Mouse (Mus musculus) midbrain, embryonic 11.5 days (tissue): ENCODE measurements at regions not wholly inside any gene's neighbourhood (a gene's known extent, or its start where the extent isn't known, plus 50 kb on each side); places are given as distances from the start of the nearest gene placed in this dataset.
A peak's percentile ranks its signal among the peaks of the same experiment; 100 is the strongest.

Experiments used
- ATAC-seq: fragments of 200-750 bp; cut with Nextera tagmentation; 2 replicates; pipeline ENCODE4 v1.8.0; 2017; ENCODE audit warnings: moderate TSS enrichment, moderate library complexity; ENCODE audit not compliant: low FRiP score
- DNase-seq: peaks from one replicate; pipeline ENCODE4 v3.0.0; 2015; ENCODE audit warnings: low spot score; ENCODE audit errors: missing footprints
- H3K27ac ChIP-seq: fragments of 300-500 bp; sonication (generic); 2 replicates; pipeline ENCODE4 v1.5.1; 2014; ENCODE audit warnings: low read depth, low read length
- H3K27me3 ChIP-seq: fragments of 300-500 bp; sonication (generic); 2 replicates; pipeline ENCODE4 v1.6.1; 2014; ENCODE audit warnings: mild to moderate bottlenecking, low read length, moderate library complexity, mixed read lengths; ENCODE audit not compliant: control insufficient read depth, insufficient read depth
- H3K36me3 ChIP-seq: fragments of 300-500 bp; sonication (generic); 2 replicates; pipeline ENCODE4 v1.6.1; 2014; ENCODE audit warnings: mild to moderate bottlenecking, low read length, moderate library complexity, mixed read lengths; ENCODE audit not compliant: control insufficient read depth, insufficient read depth
- H3K4me1 ChIP-seq: fragments of 300-500 bp; sonication (generic); 2 replicates; pipeline ENCODE4 v1.6.1; 2014; ENCODE audit warnings: low read length; ENCODE audit not compliant: control insufficient read depth, insufficient read depth
- H3K4me2 ChIP-seq: fragments of 300-500 bp; sonication (generic); 2 replicates; pipeline ENCODE4 v1.6.1; 2014; ENCODE audit warnings: mild to moderate bottlenecking, moderate library complexity
- H3K4me3 ChIP-seq: fragments of 300-500 bp; sonication (generic); 2 replicates; pipeline ENCODE4 v1.5.1; 2014; ENCODE audit warnings: low read depth, low read length
- H3K9ac ChIP-seq: fragments of 300-500 bp; sonication (generic); 2 replicates; pipeline ENCODE4 v1.6.1; 2014; ENCODE audit warnings: low read length
- H3K9me3 ChIP-seq: fragments of 300-500 bp; sonication (generic); 2 replicates; pipeline ENCODE4 v1.6.1; 2016; ENCODE audit warnings: low read length; ENCODE audit not compliant: control insufficient read depth
- WGBS: fragments of 180-500 bp; shearing (Covaris S2); extraction: QIAGEN DNeasy Blood & Tissue Kit; methylation state at CpG from one replicate; pipeline ENCODE4 v1.1.7; 2014; 5-methylcytosine and 5-hydroxymethylcytosine counted together

DNA sequence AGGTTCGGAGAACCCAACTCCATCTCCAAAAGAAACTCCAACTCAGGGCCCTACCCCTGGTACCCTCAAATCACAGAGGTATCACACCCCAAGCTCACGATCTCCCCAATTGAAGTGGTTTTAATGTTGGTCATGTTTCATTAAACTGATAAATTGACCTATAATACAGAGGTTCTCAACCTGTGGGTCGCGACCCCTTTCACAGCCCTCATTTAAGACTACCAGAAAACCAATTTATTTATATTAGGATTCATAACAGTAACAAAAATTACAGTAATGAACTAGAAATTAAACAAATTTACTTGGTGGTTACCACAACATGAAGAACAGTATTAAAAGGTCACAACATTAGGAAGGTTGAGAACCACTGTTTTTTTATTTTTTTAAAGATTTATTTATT is 67.4 kb upstream of the Rad23b start:
- Histone ChIP-seq H3K27ac (no peak overlapping the region), H3K4me1 (no peaks in the 10 kb centered on the region), H3K27me3 (no peaks in the 10 kb centered on the region), H3K9ac (no peak overlapping the region), H3K4me2 (no peak overlapping the region), H3K9me3 (no peaks in the 10 kb centered on the region), H3K36me3 (no peaks in the 10 kb centered on the region), H3K4me3 (no peak overlapping the region)
- DNase-seq (no peak), ATAC-seq (no peak)
- WGBS: 89% methylated on average over 4 of the region's 4 CpGs

DNA sequence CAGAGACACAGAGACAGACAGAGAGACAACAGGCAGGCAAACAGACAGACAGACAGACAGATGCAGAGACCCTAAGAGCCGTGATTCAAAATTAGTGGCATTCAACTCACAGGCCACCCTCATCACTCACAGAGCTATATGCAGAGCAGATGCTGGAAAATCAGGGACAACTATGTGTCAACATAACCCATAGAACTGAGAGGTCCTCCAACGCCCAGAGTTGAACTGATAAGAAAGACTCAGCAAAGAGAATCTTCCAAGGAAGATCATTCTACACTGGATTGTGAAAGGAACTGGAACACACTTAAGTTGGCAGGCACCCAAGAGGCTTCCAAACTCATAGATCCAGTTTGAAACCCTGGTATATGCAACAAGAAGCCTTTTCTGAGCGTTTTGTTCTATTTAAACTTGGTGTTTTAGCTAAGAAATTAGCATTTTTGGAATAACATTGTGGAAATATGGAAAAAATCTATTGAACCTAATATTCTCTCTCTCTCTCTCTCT is 65.1 kb upstream of the Rad23b start:
- Histone ChIP-seq H3K4me3 (no peak overlapping the region), H3K27me3 (no peaks in the 10 kb centered on the region), H3K36me3 (no peaks in the 10 kb centered on the region), H3K4me1 (no peaks in the 10 kb centered on the region), H3K27ac (no peak overlapping the region), H3K9ac (no peak overlapping the region), H3K9me3 (no peaks in the 10 kb centered on the region), H3K4me2 (no peak overlapping the region)
- WGBS: 89% methylated on average over 3 of the region's 3 CpGs
- ATAC-seq: no peak
- no peak for DNase-seq

DNA sequence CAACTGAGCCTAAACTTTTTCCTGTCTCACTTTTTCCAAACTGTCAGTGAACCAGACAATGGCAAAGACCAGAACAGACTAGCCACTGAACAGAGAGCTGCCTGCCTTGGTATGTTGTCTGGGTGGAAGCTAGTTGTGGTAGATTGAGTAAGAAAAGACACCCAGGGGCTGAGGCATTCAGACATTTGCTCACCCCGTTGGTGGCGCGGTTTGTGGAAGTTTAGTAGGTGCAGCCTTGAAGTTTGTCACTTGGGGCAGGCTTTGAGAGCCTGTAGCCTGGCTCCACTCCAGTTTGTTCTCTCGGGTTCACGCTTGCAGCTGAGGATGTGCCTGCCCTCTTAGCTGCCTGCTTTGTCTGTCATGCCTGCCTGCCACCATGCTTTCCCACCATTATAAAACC is 64.2 kb upstream of the Rad23b start:
- DNase-seq (no peak), ATAC-seq (no peak)
- Histone ChIP-seq H3K9ac (no peak overlapping the region), H3K9me3 (no peaks in the 10 kb centered on the region), H3K4me2 (no peak overlapping the region), H3K4me1 (no peaks in the 10 kb centered on the region), H3K27me3 (no peaks in the 10 kb centered on the region), H3K36me3 (no peaks in the 10 kb centered on the region), H3K27ac (no peak overlapping the region), H3K4me3 (no peak overlapping the region)
- 45% methylated on average over 5 of the region's 5 CpGs for WGBS

DNA sequence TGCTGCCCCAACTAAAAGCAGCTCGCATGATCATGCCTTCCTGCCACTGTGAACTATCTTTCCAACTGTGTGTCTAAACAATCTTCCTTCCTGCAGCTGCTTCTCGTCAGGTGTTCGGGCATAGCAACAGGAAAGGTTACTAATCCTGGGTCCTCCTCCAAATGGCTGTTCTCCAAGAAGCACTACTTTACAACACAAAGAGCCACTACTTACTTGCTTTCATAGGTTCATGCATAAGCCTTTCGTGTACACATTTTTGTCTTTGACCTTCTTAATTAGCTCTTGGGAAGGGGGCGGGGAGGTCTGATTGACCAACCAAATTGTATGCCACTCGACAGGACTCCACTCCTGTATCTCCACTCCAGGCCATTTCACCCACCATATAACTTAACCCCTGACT is 61.4 kb upstream of the Rad23b start:
- H3K9me3 ChIP-seq: no peaks in the 10 kb centered on the region
- no peak overlapping the region for H3K4me2 ChIP-seq
- H3K4me1 ChIP-seq: peaks cover 9% of the 10 kb centered on the region
- DNase-seq: no peak
- no peak overlapping the region for H3K4me3 ChIP-seq
- no peak overlapping the region for H3K27ac ChIP-seq
- WGBS: 81% methylated on average over 6 of the region's 6 CpGs
- H3K9ac ChIP-seq: no peak overlapping the region
- no peaks in the 10 kb centered on the region for H3K36me3 ChIP-seq
- ATAC-seq: no peak
- H3K27me3 ChIP-seq: no peaks in the 10 kb centered on the region

DNA sequence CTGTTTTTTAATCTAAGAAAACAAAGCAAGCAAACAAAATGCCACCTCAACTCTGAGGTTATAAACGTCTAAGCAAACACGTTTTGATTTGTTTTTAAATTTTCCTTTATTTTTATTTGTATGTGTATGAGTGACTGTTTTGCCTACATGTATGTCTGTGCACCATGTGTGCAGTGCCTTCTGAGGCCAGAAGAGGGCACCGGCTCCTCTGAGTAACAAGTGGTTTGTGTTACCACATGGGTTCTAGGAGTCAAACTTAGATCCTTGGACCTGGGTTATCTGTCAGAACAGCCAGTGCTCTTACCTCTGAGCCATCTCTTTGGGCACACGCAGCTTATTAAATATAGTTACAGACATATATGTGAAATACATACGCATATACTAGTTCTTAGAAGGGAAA is 57.6 kb upstream of the Rad23b start:
- Histone ChIP-seq H3K27me3 (no peaks in the 10 kb centered on the region), H3K27ac (no peak overlapping the region), H3K9me3 (no peaks in the 10 kb centered on the region), H3K36me3 (no peaks in the 10 kb centered on the region), H3K4me3 (no peak overlapping the region), H3K9ac (no peak overlapping the region), H3K4me2 (no peak overlapping the region), H3K4me1 (peaks cover 20% of the 10 kb centered on the region)
- DNase-seq: no peak
- no peak for ATAC-seq
- 92% methylated on average over 5 of the region's 5 CpGs for WGBS

DNA sequence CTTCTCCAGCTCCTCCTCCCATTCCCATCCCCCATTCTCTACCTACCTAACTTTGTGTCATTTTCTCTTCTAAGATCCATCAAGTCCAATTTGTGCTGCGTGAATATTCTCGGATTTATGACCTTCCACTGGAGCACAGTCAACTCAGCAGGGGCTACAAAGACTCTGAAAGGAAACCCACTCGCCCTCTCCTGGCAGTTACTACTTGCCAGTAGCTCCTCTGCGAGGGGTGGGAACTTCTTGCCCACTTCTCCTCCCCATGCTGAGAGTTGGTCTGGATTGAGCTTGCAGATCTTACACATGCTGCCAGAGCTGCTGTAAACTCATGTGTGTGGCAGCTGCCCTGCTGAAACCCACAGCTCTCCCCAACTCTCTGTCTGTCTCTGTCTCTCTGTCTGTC is 57.1 kb upstream of the Rad23b start:
- DNase-seq (peak; percentile 86), ATAC-seq (no peak)
- H3K27me3 ChIP-seq: no peaks in the 10 kb centered on the region
- no peak overlapping the region for H3K4me3 ChIP-seq
- no peaks in the 10 kb centered on the region for H3K9me3 ChIP-seq
- WGBS: 26% methylated on average over 4 of the region's 4 CpGs
- H3K4me1 ChIP-seq: peaks cover 20% of the 10 kb centered on the region
- no peaks in the 10 kb centered on the region for H3K36me3 ChIP-seq
- no peak overlapping the region for H3K27ac ChIP-seq
- H3K9ac ChIP-seq: no peak overlapping the region
- H3K4me2 ChIP-seq: no peak overlapping the region

DNA sequence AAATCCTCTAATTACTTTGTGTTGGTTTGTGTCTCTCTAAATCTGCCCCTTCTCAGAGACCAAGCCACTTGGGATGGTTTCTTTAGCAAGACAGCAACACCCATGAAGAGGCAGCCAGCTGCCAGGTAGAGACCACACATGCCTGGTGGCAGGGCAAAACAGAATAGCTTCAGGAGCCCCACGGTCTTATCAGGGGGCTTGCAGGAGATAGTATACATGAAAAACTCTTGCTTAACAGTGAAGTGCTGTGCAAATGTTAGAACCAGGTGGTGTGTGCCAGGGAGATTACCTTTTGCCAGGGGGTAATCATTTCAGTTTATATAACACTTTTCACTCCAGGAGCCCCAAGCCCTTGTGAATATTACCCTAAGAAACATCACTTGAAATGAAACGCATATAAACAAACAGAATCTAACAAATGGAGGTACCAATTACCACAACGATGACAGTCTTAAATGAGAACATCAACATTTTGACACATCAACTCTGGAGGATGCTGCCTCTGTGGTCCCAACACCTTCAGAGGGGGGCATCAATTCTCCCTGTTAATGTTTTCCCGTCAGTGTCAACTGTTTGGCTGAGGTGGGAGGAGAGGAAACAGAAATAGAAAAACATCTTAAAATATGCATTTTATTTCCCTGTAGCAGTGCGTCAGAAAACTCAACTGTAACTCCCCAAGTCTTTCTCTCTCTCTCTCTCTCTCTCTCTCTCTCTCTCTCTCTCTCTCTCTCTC is 56.3 kb upstream of the Rad23b start:
- no peak overlapping the region for H3K4me3 ChIP-seq
- H3K9ac ChIP-seq: no peak overlapping the region
- H3K27me3 ChIP-seq: no peaks in the 10 kb centered on the region
- 18% methylated on average over 5 of the region's 5 CpGs for WGBS
- H3K27ac ChIP-seq: no peak overlapping the region
- peak overlapping the region; percentile 36 for H3K4me2 ChIP-seq
- no peaks in the 10 kb centered on the region for H3K9me3 ChIP-seq
- ATAC-seq: no peak
- H3K4me1 ChIP-seq: peaks cover 20% of the 10 kb centered on the region
- no peak for DNase-seq
- no peaks in the 10 kb centered on the region for H3K36me3 ChIP-seq

DNA sequence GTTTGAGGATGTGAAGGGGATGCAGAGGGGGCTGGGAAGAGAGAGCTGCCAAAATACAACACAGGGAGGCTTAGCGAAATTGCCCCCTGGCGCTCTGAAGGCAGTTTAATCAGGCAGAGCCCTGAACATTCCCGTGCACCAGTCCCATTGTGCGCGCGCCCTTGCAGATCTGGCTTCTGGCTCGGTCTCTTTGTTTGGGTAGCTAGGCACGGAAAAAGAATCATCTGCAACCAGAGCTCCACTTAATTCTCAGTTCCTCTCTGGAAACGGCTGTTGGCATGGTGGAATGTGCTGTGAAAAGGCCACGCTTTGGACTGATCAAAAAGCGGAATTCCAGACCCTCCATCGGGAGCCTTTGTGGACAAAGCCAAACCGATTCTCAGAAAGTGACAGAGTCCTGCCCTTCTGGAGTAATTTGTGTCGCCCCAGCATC is 55.6 kb upstream of the Rad23b start:
- H3K36me3 ChIP-seq: no peaks in the 10 kb centered on the region
- DNase-seq: peak; percentile 97
- no peaks in the 10 kb centered on the region for H3K9me3 ChIP-seq
- H3K27me3 ChIP-seq: no peaks in the 10 kb centered on the region
- peak; percentile 91 for ATAC-seq
- under 1% methylated on average over 14 of the region's 14 CpGs for WGBS
- H3K27ac ChIP-seq: peak overlapping the region; percentile 64
- H3K9ac ChIP-seq: peak overlapping the region; percentile 52
- peak overlapping the region; percentile 36 for H3K4me2 ChIP-seq
- peaks cover 20% of the 10 kb centered on the region for H3K4me1 ChIP-seq
- peak overlapping the region; percentile 7 for H3K4me3 ChIP-seq

DNA sequence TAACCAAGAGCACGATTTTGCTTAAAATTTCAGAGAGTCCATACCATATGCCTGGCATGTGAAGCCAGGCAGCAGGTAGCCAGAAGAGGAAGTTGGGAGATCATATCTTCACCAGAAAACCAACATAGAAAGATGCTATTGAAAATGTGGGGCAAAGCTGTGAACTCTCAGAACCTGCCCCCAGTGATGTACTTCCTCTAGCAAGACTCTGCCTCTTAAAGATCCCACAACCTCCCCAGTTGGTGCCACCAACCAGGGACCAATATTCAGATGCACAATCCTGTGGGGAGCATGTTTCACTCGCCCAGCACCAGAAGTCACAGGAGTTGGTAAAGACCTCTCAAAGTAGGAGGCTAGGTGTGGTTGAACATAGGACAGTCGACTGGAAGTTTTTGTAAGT is 52.0 kb upstream of the Rad23b start:
- Histone ChIP-seq H3K4me3 (no peak overlapping the region), H3K4me2 (no peak overlapping the region), H3K36me3 (no peaks in the 10 kb centered on the region), H3K27ac (no peak overlapping the region), H3K4me1 (peaks cover 18% of the 10 kb centered on the region), H3K27me3 (no peaks in the 10 kb centered on the region), H3K9ac (no peak overlapping the region), H3K9me3 (no peaks in the 10 kb centered on the region)
- no peak for DNase-seq
- no peak for ATAC-seq
- 86% methylated on average over 3 of the region's 3 CpGs for WGBS
